Mouse (Mus musculus) olfactory bulb, adult 2 months (tissue): ENCODE measurements at regions not wholly inside any gene's neighbourhood (a gene's known extent, or its start where the extent isn't known, plus 50 kb on each side); places are given as distances from the start of the nearest gene placed in this dataset.

Experiments
- H3K27ac ChIP-seq: fragments of 200-500 bp; 2 replicates; pipeline ENCODE4 v1.5.1; 2012; ENCODE audit warnings: low read depth, low read length; ENCODE audit not compliant: insufficient read depth
- H3K4me1 ChIP-seq: fragments of 200-500 bp; 2 replicates; pipeline ENCODE4 v1.6.1; 2012; ENCODE audit warnings: low read length; ENCODE audit not compliant: control insufficient read depth, insufficient read depth
- H3K4me3 ChIP-seq: fragments of 200-500 bp; 2 replicates; pipeline ENCODE4 v1.5.1; 2012; ENCODE audit warnings: mild to moderate bottlenecking, low read depth, low read length, moderate library complexity; ENCODE audit not compliant: insufficient read depth
- CTCF ChIP-seq: fragments of 200-500 bp; IDR thresholded peaks from 2 replicates; pipeline ENCODE4 v1.5.1; 2012; ENCODE audit warnings: low read depth, mild to moderate bottlenecking, low read length, moderate library complexity; ENCODE audit not compliant: insufficient read depth
- POLR2A ChIP-seq: fragments of 200-500 bp; IDR thresholded peaks from 2 replicates; pipeline ENCODE4 v1.6.1; 2012; ENCODE audit warnings: mild to moderate bottlenecking, low read depth, low read length, moderate library complexity; ENCODE audit not compliant: insufficient read depth
- WGBS: fragments of 180-500 bp; shearing (Covaris S2); methylation state at CpG from one replicate; pipeline ENCODE4 v1.1.7; 2018; 5-methylcytosine and 5-hydroxymethylcytosine counted together

DNA sequence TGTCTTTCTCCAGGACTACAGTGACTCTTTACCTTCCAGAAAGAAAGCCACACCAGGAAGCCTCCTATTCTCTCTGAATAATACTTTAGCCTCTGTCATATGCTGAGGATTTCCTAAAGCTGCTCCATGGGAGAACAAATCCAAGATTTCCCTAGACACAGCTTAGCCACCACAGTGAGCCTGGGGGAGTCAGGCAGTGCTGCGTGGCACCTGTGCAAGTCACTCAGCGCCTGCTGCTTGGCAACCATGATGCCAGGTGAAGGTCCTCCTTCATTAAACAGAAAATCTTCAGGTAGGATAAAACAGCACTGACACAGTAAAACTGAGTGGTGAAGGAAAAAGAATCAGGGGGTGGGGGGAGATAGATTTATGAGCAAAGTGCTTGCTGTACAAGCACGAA is 109.9 kb upstream of the Gadl1 start:
- Histone ChIP-seq H3K4me1 (peaks cover 4% of the 10 kb centered on the region; the same call in 1 of the 2 replicates), H3K4me3 (no peak overlapping the region), H3K27ac (no peak overlapping the region)
- WGBS = 95% methylated on average over 3 of the region's 3 CpGs
- TF ChIP-seq POLR2A = no peak

DNA sequence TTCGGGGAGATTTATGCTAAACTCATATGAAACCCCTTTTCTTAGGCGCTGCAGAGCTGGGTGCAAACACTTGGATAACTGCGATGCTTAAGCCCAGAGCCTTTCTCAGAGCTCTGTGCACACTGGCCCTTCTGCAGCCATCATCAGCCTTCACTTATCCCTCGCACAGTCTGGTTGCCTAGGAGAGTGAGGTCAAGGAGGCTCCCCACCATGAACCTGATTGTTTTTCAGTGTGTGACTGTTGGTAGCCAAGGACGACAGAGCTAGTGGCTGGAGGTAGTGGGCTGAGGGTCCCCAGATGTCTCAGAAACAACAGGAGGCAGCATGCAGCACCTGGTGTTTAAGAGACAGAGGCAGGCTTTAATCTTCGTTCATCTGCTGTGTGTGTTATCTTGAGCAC is 108.6 kb upstream of the Gadl1 start:
- TF ChIP-seq POLR2A (no peak), CTCF (no peak)
- 56% methylated on average over 6 of the region's 6 CpGs for WGBS
- H3K4me3 ChIP-seq = no peak overlapping the region
- H3K27ac ChIP-seq = no peak overlapping the region
- peaks cover 4% of the 10 kb centered on the region; the same call in 1 of the 2 replicates for H3K4me1 ChIP-seq

- 94% methylated on average over 3 of the region's 3 CpGs for WGBS
- H3K4me3 ChIP-seq = no peak overlapping the region
Observed at GRCm38 (mm10) chr9:115803071-115803470, 106.2 kb upstream of the Gadl1 start.

GRCm38 (mm10) chr9:115805224-115805623 is 104.0 kb upstream of the Gadl1 start:
- peaks cover 4% of the 10 kb centered on the region; the same call in 1 of the 2 replicates for H3K4me1 ChIP-seq
- 48% methylated on average over 4 of the region's 4 CpGs for WGBS
- no peak for TF ChIP-seq CTCF

More at GRCm38 (mm10) chr9:115803071-115803470, 106.2 kb upstream of the Gadl1 start:
- Histone ChIP-seq H3K27ac (no peak overlapping the region), H3K4me1 (peaks cover 4% of the 10 kb centered on the region; the same call in 1 of the 2 replicates)
- TF ChIP-seq CTCF = no peak
- TF ChIP-seq POLR2A = no peak

DNA sequence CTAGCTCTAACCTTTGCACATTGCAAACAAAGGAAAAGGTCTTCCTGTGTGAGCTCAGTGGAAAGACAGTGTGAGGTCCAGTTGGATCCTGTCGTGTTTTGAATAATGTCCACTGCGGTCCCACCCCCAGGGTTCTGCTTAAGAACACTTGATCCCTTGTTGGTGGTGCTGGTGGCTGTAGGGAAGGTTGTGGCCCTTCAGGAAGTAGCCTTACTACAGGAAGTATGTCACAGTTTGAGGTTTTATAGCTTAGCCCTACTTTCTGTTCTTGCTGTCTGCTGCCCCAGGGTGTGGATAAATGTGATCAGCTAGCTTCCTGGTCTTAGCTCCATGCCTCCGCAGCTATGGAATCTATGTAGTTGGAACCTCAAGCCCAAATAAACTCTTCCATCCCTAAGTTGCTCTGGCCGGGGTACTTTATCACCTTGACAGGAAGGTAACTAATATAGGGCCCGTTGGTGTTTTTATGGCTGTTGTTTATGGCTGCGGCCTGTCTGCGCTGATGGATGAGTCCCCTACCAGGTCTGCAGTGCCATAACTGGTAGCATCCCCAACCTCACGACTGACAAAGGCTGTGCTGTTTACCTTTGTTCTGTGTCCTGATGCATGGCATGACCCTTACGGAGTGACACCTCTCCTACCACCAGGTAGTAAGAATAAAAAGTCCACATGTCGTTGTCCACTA is 103.1 kb upstream of the Gadl1 start:
- no peak overlapping the region for H3K27ac ChIP-seq
- no peak overlapping the region for H3K4me3 ChIP-seq
- TF ChIP-seq POLR2A = no peak
- TF ChIP-seq CTCF = no peak
- no peaks in the 10 kb centered on the region for H3K4me1 ChIP-seq
- 85% methylated on average over 10 of the region's 10 CpGs for WGBS

More at GRCm38 (mm10) chr9:115805224-115805623, 104.0 kb upstream of the Gadl1 start:
- Histone ChIP-seq H3K4me3 (no peak overlapping the region), H3K27ac (no peak overlapping the region)

DNA sequence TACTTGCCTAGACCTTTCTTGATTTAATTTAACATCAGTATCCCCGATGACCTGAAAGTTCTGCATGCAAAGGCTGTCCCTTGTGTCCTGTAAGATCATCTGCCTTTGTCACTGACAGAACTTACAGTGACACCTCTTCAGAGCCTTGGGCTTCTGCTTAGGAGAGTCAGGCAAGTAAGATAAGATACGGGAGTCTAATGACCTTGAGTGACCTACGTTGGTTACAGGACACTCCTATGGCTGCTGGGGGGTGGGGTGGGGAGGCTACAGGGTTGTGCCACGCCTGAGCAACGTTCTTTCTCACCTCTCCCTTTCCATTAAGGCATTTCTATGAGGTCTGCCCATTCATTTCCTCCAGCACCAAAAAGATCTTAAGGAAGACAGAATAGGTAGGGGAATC is 69.1 kb upstream of the Gadl1 start:
- Histone ChIP-seq H3K4me3 (no peak overlapping the region), H3K27ac (no peak overlapping the region), H3K4me1 (peaks cover 2% of the 10 kb centered on the region)
- 80% methylated on average over 5 of the region's 5 CpGs for WGBS
- TF ChIP-seq CTCF (no peak), POLR2A (no peak)

DNA sequence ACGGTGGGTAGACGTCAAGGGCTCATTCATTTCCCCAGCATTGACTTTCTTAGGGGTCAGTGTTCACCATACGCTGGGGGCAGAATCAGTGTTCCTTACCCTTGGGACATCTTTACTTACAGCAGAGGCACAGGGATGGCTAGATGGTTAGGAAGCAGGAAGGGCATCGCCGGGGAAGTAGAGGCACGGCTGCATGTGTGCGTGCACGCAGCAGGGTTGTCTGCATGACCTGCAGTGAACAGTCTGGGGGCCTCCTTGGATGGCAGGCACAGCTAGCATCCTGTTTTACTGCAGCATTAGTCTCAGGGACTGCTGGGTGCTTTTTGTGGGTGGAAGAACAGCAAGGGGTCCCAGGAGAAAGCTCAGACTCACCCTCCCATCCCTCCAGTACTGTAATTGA is 68.5 kb upstream of the Gadl1 start:
- no peak overlapping the region for H3K27ac ChIP-seq
- peaks cover 2% of the 10 kb centered on the region for H3K4me1 ChIP-seq
- TF ChIP-seq POLR2A (no peak), CTCF (no peak)
- no peak overlapping the region for H3K4me3 ChIP-seq
- WGBS = 74% methylated on average over 8 of the region's 8 CpGs

DNA sequence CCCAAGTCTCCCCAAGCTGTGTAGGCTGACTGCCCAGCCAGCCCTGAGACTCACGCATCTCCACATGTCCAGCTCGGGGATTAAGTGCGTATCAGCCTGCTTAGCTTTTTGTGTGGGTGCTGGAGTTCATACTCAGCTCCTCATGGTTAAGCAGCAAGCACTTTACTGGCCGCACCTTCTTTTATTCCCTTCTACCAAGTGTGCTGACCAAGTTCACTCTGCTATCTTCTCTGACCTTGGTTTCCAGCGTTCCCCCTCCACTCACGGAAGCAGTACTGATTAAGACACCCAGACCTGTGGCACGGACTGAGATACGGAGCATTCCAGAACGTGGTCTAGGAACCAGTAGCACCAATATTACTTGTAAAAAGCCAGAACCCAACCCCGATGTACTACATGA is 67.6 kb upstream of the Gadl1 start:
- no peak for TF ChIP-seq POLR2A
- TF ChIP-seq CTCF = no peak
- WGBS = 92% methylated on average over 10 of the region's 10 CpGs
- Histone ChIP-seq H3K27ac (no peak overlapping the region), H3K4me3 (no peak overlapping the region), H3K4me1 (peaks cover 2% of the 10 kb centered on the region)

- H3K4me1 ChIP-seq = peaks cover 2% of the 10 kb centered on the region
- no peak overlapping the region for H3K4me3 ChIP-seq
- no peak overlapping the region for H3K27ac ChIP-seq
- 83% methylated on average over 4 of the region's 4 CpGs for WGBS
- TF ChIP-seq CTCF = no peak
- no peak for TF ChIP-seq POLR2A
Observed at GRCm38 (mm10) chr9:115844340-115844739, 64.9 kb upstream of the Gadl1 start.

DNA sequence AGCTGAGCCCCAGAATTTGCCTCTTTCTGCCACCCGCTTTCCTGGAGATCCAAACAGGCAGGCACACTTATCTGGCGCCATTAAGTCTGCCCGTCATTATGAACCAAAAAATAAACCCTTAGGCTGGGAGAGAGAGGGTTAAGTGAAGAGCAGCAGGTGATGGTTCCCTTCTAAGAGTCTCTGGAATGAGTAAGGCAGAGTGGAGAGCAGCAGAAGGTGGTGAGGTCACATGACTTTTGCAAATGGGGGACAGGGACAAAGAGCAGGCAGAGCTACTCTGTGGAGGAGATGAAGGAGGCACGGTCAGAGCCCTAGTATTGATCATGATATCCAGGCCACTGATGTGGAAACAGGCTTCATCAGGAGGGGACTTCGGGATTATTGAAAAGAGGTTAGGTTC is 64.2 kb upstream of the Gadl1 start:
- 90% methylated on average over 5 of the region's 5 CpGs for WGBS
- Histone ChIP-seq H3K4me3 (no peak overlapping the region), H3K4me1 (peaks cover 2% of the 10 kb centered on the region), H3K27ac (no peak overlapping the region)
- TF ChIP-seq CTCF (no peak), POLR2A (no peak)
